Mouse (Mus musculus) intestine, embryonic 14.5 days (tissue): ENCODE measurements around the gene Specc1. TPM values are rescaled to one million over a fixed set of nuclear protein-coding genes. Genes with fewer than 3 reads are reported as not detected.
"Not testable (repeated sequence)": the region's sequence is repeated elsewhere in the genome, so short reads cannot be mapped to it uniquely, and the experiment has no call there.

ENCODE experiments used
- ATAC-seq: fragments of 200-750 bp; cut with Nextera tagmentation; replicated peaks from 2 replicates; pipeline ENCODE4 v1.8.0; 2017; ENCODE audit warnings: low read depth, moderate number of reproducible peaks, moderate TSS enrichment, moderate library complexity; ENCODE audit not compliant: low FRiP score, low TSS enrichment
- DNase-seq: peaks from one replicate; pipeline ENCODE4 v3.0.0-alpha.2; 2018; ENCODE audit warnings: low spot score
- H3K27ac ChIP-seq: fragments of 300-500 bp; sonication (generic); 2 replicates; pipeline ENCODE4 v1.5.1; 2014; ENCODE audit warnings: low read depth, mild to moderate bottlenecking, control low read depth
- H3K27me3 ChIP-seq: fragments of 300-500 bp; sonication (generic); replicated peaks from 2 replicates; pipeline ENCODE4 v1.6.1; 2014; ENCODE audit warnings: low read length, control low read depth; ENCODE audit not compliant: control insufficient read depth, insufficient read depth
- H3K36me3 ChIP-seq: fragments of 300-500 bp; sonication (generic); 2 replicates; pipeline ENCODE4 v1.6.1; 2014; ENCODE audit warnings: low read length, control low read depth; ENCODE audit not compliant: control insufficient read depth, insufficient read depth
- H3K4me1 ChIP-seq: fragments of 300-500 bp; sonication (generic); replicated peaks from 2 replicates; pipeline ENCODE4 v1.6.1; 2014; ENCODE audit warnings: low read length, control low read depth, mixed read lengths; ENCODE audit not compliant: control insufficient read depth, insufficient read depth
- H3K4me2 ChIP-seq: fragments of 300-500 bp; sonication (generic); 2 replicates; pipeline ENCODE4 v1.6.1; 2014; ENCODE audit warnings: low read length
- H3K4me3 ChIP-seq: fragments of 300-500 bp; sonication (generic); 2 replicates; pipeline ENCODE4 v1.5.1; 2014; ENCODE audit warnings: low read depth, low read length, control low read depth, mixed read lengths
- H3K9ac ChIP-seq: fragments of 300-500 bp; sonication (generic); 2 replicates; pipeline ENCODE4 v1.6.1; 2014; ENCODE audit warnings: mild to moderate bottlenecking, low read length
- H3K9me3 ChIP-seq: fragments of 300-500 bp; sonication (generic); 2 replicates; pipeline ENCODE4 v1.6.1; 2016; ENCODE audit warnings: low read length, control low read depth; ENCODE audit not compliant: control insufficient read depth
- WGBS: fragments of 180-500 bp; shearing (Covaris S2); extraction: QIAGEN DNeasy Blood & Tissue Kit; methylation state at CpG from one replicate; pipeline ENCODE4 v1.1.7; 2014; 5-methylcytosine and 5-hydroxymethylcytosine counted together
- polyA plus RNA-seq: library from polyadenylated mRNA; unstranded; fragments of >200 nt; fragmentation: Nextera tagmentation; extraction: Ambion mirVana; gene quantifications from 2 replicates; pipeline ENCODE4 v1.2.1, GENCODE M21; 2014

The Specc1 gene
- polyA plus RNA-seq, 1 experiment from 2014 or later = 10.5 TPM

GRCm38 (mm10) chr11:61942903-61943302 lies 13.7 kb upstream of the Specc1 start:
- Histone ChIP-seq H3K27ac (no peak overlapping the region), H3K4me2 (no peak overlapping the region), H3K36me3 (no peaks in the 10 kb centered on the region), H3K4me1 (no peaks in the 10 kb centered on the region), H3K27me3 (no peaks in the 10 kb centered on the region), H3K9ac (no peak overlapping the region), H3K4me3 (no peak overlapping the region), H3K9me3 (no peaks in the 10 kb centered on the region)
- 89% methylated on average over 2 of the region's 2 CpGs for WGBS
- DNase-seq (no peak), ATAC-seq (no peak)

DNA sequence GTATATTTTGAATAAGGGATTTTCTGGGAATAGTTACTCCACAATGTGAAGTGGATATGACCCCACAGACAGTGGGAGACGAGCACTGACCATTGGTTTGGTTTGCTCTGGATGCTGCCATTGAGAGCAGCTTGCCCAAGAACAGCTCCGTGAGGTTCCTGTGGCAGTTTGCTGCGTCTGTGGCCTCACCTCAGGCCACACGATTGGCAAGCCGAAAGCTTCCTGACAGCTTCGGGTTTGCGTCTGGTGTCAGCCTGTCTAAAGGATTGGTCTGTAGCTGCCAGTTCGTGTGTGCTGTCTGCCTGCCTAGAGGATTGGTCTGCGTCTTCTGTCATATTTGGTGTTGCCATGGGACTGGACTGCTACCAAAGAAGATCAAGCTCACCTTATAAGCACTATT lies 12.1 kb upstream of the Specc1 start:
- no peaks in the 10 kb centered on the region for H3K4me1 ChIP-seq
- H3K27ac ChIP-seq = no peak overlapping the region
- H3K36me3 ChIP-seq = no peaks in the 10 kb centered on the region
- H3K27me3 ChIP-seq = no peaks in the 10 kb centered on the region
- DNase-seq = no peak
- no peak for ATAC-seq
- no peak overlapping the region for H3K4me2 ChIP-seq
- H3K9me3 ChIP-seq = no peaks in the 10 kb centered on the region
- WGBS = 74% methylated on average over 9 of the region's 9 CpGs
- H3K4me3 ChIP-seq = no peak overlapping the region
- no peak overlapping the region for H3K9ac ChIP-seq

GRCm38 (mm10) chr11:61946608-61947007 lies 10.0 kb upstream of the Specc1 start:
- no peaks in the 10 kb centered on the region for H3K4me1 ChIP-seq
- H3K36me3 ChIP-seq = no peaks in the 10 kb centered on the region
- H3K4me2 ChIP-seq = no peak overlapping the region
- no peaks in the 10 kb centered on the region for H3K27me3 ChIP-seq
- H3K9ac ChIP-seq = no peak overlapping the region
- H3K27ac ChIP-seq = no peak overlapping the region
- no peak for ATAC-seq
- no peak overlapping the region for H3K4me3 ChIP-seq
- WGBS = 87% methylated on average over 4 of the region's 4 CpGs
- no peak for DNase-seq
- H3K9me3 ChIP-seq = no peaks in the 10 kb centered on the region

GRCm38 (mm10) chr11:61949315-61949714 lies 7.2 kb upstream of the Specc1 start:
- ATAC-seq (no peak), DNase-seq (peak; percentile 80)
- under 1% methylated on average over 3 of the region's 3 CpGs for WGBS
- Histone ChIP-seq H3K9ac (no peak overlapping the region), H3K36me3 (no peaks in the 10 kb centered on the region), H3K9me3 (no peaks in the 10 kb centered on the region), H3K4me2 (no peak overlapping the region), H3K27ac (no peak overlapping the region), H3K4me3 (no peak overlapping the region), H3K4me1 (no peaks in the 10 kb centered on the region), H3K27me3 (no peaks in the 10 kb centered on the region)

- 20% methylated on average over 10 of the region's 10 CpGs for WGBS
- H3K4me1 ChIP-seq = no peaks in the 10 kb centered on the region
- H3K4me3 ChIP-seq = no peak overlapping the region
- ATAC-seq (no peak), DNase-seq (peak; percentile 95)
- no peaks in the 10 kb centered on the region for H3K36me3 ChIP-seq
- no peaks in the 10 kb centered on the region for H3K27me3 ChIP-seq
- no peaks in the 10 kb centered on the region for H3K9me3 ChIP-seq
- no peak overlapping the region for H3K9ac ChIP-seq
- 0 out of 2 replicates have a peak overlapping the region, but pooled peaks have one; percentile 13 for H3K4me2 ChIP-seq
- no peak overlapping the region for H3K27ac ChIP-seq
Measured at GRCm38 (mm10) chr11:61950632-61951031, 5.9 kb upstream of the Specc1 start.

DNA sequence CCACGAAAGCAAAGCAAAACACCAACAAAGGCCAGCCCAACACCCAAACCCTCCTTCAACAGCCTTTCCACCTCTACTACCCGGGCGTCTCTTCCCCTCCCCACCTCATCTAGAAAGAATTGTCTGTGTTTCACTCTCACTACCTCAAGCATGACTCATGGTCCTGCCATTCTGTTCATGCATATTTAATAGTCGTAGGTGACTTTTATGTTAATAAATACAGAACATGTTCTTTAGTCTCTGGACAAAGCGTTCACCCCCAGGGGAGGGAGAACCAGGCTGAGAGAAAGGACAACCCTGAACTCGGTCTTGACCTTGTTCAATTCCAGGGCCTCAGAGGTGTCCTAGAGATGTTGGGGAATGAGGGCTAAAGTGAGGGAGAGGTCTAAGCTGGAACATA lies 1.4 kb upstream of the Specc1 start:
- Histone ChIP-seq H3K4me1 (no peaks in the 10 kb centered on the region; the same call in 1 of the 2 replicates), H3K9ac (no peak overlapping the region), H3K27ac (no peak overlapping the region), H3K27me3 (peaks cover 26% of the 10 kb centered on the region; the same call in 1 of the 2 replicates), H3K36me3 (no peaks in the 10 kb centered on the region), H3K4me3 (no peak overlapping the region), H3K9me3 (no peaks in the 10 kb centered on the region), H3K4me2 (no peak overlapping the region)
- 74% methylated on average over 6 of the region's 6 CpGs for WGBS
- no peak for DNase-seq
- no peak for ATAC-seq

DNA sequence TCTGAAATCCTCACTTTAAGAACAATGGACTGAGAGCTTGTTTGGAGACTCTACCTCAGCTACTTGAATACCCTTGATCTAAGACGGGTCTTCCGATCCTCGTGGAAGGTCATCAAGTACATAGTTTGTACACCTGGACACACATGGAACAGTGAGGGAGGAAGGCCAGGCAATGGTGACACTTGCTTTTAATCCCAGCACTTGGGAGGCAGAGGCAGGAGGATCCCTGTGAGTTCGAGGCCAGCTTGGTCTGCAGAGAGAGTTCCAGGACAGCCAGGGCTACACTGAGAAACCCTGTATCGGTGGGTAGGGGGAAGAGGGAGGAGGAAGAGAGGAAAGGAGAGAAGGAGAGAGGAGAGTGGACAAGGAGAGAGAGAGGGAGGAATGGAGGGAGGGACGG lies 612 bp upstream of the Specc1 start:
- Histone ChIP-seq H3K4me2 (no peak overlapping the region), H3K27ac (no peak overlapping the region), H3K9ac (no peak overlapping the region), H3K4me3 (no peak overlapping the region), H3K9me3 (no peaks in the 10 kb centered on the region), H3K4me1 (no peaks in the 10 kb centered on the region; the same call in 1 of the 2 replicates), H3K27me3 (peaks cover 26% of the 10 kb centered on the region; the same call in 1 of the 2 replicates), H3K36me3 (no peaks in the 10 kb centered on the region)
- no peak for ATAC-seq
- DNase-seq = no peak
- WGBS = 80% methylated on average over 6 of the region's 6 CpGs

DNA sequence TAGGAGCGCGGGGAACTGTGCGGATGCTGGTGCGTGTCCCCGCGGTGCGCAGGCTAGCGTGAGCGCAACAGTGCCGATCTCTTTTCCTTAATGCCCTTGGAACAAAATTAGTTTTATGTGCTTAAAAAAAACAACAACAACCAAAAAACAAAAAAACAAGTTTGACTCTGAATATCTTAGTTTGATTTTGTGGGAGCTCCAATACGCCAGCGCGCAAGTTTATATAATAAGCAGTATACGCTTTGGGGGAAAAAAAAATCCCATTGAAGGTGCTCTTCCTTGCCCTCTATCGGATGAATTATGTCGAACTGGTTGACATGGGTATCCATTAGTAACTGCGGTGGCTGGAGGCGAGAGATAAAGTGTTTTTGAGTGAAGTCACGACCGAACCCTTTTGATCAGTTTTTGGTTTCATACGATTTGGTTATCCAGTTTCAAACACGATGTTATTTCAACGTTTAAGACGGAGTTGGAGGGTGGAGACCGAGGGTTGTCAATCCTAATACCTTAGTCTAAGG lies 792 bp downstream of the Specc1 start:
- ATAC-seq (no peak), DNase-seq (peak; percentile 65)
- no peaks in the 10 kb centered on the region; the same call in 1 of the 2 replicates for H3K4me1 ChIP-seq
- H3K36me3 ChIP-seq = no peaks in the 10 kb centered on the region
- peak overlapping the region; percentile 89 for H3K4me2 ChIP-seq
- H3K9me3 ChIP-seq = no peaks in the 10 kb centered on the region
- 6% methylated on average over 25 of the region's 25 CpGs for WGBS
- H3K27me3 ChIP-seq = peaks cover 26% of the 10 kb centered on the region; the same call in 1 of the 2 replicates
- 0 out of 2 replicates have a peak overlapping the region, but pooled peaks have one; percentile 14 for H3K9ac ChIP-seq
- H3K4me3 ChIP-seq = peak overlapping the region; percentile 49
- H3K27ac ChIP-seq = no peak overlapping the region

DNA sequence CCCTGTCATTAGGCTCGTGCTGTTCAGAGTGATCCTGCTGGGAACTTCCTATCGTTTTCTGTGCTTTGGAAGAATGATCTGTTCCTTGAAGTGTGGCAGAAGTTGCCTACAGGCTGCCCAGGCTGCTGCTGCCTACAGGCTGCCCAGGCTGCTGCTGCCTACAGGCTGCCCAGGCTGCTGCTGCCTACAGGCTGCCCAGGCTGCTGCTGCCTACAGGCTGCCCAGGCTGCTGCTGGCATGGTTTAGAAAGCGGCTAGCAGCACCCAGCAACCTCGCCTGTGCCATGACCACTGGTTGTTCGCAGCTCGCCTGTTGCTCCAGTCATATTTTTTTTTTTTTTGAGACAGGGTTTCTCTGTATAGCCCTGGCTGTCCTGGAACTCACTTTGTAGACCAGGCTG lies 2.1 kb downstream of the Specc1 start:
- not testable (repeated sequence) for H3K36me3 ChIP-seq, H3K27ac ChIP-seq, ATAC-seq, H3K4me3 ChIP-seq, DNase-seq, H3K4me1 ChIP-seq, H3K4me2 ChIP-seq, H3K9me3 ChIP-seq, H3K9ac ChIP-seq
- WGBS = 67% methylated on average over 6 of the region's 6 CpGs
- peaks cover 26% of the 10 kb centered on the region; the same call in 1 of the 2 replicates for H3K27me3 ChIP-seq
